Mouse (Mus musculus) cortical plate, adult 2 months (tissue): ENCODE measurements around the gene Pqbp1. TPM values are rescaled to one million over a fixed set of nuclear protein-coding genes. Genes with fewer than 3 reads are reported as not detected.

Source experiments
- H3K27ac ChIP-seq: fragments of 200-500 bp; 2 replicates; pipeline ENCODE4 v1.5.1; 2012; ENCODE audit warnings: low read length, control low read depth, inconsistent platforms; ENCODE audit not compliant: insufficient read depth
- H3K4me1 ChIP-seq: fragments of 200-500 bp; 2 replicates; pipeline ENCODE4 v1.6.1; 2011; ENCODE audit warnings: low read length; ENCODE audit not compliant: control insufficient read depth, insufficient read depth
- H3K4me3 ChIP-seq: fragments of 200-500 bp; 2 replicates; pipeline ENCODE4 v1.5.1; 2011; ENCODE audit warnings: mild to moderate bottlenecking, low read length, control low read depth; ENCODE audit not compliant: insufficient read depth
- CTCF ChIP-seq: fragments of 200-500 bp; IDR thresholded peaks from 2 replicates; pipeline ENCODE4 v1.5.1; 2011; ENCODE audit warnings: mild to moderate bottlenecking, control low read depth, low read length; ENCODE audit not compliant: insufficient read depth; ENCODE audit errors: extremely low read depth
- POLR2A ChIP-seq: fragments of 200-500 bp; IDR thresholded peaks from 2 replicates; pipeline ENCODE4 v1.6.1; 2011; ENCODE audit warnings: mild to moderate bottlenecking, low read length, control low read depth; ENCODE audit not compliant: insufficient read depth; ENCODE audit errors: extremely low read depth
- polyA plus RNA-seq: library from polyadenylated mRNA; depleted of rRNA; stranded (reverse); fragments of >200 nt; gene quantifications from 2 replicates; pipeline ENCODE4 v1.2.3, GENCODE M21; 2012

The Pqbp1 gene
- polyA plus RNA-seq, 1 experiment = 137 TPM

GRCm38 (mm10) chrX:7879819-7880218 lies 19.2 kb downstream of the Pqbp1 start:
- H3K27ac ChIP-seq = no peak overlapping the region
- peak overlapping the region; percentile 96 for H3K4me3 ChIP-seq
- TF ChIP-seq POLR2A (no peak), CTCF (peak; percentile 24; the same call in 1 of the 2 replicates)
- H3K4me1 ChIP-seq = no peaks in the 10 kb centered on the region

DNA sequence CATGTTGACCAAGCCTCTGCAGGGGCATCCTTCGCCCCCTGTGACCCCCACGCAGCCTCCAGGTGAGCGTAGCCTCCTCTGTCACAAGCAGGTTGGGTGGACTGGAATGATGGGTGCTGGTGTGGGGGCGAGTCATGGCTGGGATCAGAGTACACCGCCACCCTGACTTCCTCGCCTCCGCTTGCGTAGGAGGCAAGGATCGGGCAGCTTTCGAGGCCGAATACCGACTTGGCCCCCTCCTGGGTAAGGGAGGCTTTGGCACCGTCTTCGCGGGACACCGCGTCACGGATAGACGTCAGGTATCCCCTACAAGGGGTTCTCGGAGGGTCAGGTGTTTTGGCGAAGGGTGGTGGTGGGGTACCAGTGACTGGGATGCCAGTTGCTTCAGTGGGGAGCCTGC lies 20.6 kb downstream of the Pqbp1 start:
- H3K4me1 ChIP-seq = no peaks in the 10 kb centered on the region
- TF ChIP-seq CTCF (no peak), POLR2A (no peak)
- H3K4me3 ChIP-seq = peak overlapping the region; percentile 96
- peak overlapping the region; percentile 82 for H3K27ac ChIP-seq

DNA sequence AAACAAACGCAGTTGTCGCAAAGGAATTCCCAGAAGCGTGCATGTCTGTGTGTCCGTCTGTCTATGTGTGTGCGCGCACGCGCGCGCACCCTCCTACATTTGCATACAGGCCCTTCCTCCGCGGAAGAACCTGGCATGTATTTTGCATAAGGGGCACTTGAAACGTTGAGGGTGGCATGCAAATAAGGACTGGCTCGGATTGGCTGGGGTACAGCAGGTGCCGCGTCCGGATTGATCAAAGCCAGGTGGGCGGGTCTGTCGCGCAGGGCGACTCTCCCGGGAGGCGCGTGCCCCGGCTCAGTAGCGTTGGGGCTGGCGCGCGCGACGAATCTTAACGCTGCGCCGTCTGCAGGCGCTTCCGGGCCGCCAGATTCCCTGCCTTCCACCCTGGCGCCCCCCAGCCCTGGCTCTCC lies 21.1 kb downstream of the Pqbp1 start, which contains the start of gene Pim2:
TSS of gene Pim2 (plus strand) at position 256 of the 413 bp plus-strand sequence.
- no peaks in the 10 kb centered on the region for H3K4me1 ChIP-seq
- H3K4me3 ChIP-seq = peak within 1 kb of the TSS; percentile 96
- H3K27ac ChIP-seq = peak within 1 kb of the TSS; percentile 82

DNA sequence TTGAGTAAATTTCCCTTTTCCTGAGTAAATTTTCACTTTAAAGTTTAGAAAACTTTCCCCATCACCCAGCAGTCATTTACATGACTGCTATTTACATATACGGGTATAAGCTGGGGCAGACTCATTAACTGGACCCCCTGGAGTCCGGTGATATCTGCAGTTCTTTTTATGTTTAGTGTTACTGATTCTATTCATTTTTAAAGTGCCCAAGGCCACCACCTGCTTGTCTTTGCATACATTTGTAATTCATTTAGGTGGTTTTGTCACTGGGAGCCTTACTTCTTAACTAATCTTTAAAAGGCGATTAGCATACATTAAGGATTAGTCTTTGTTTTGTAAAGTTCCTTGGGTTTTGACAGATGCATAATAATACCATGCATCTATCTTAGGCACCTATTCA lies 29.2 kb downstream of the Pqbp1 start:
- TF ChIP-seq CTCF (no peak), POLR2A (no peak)

More for the DNA sequence above, 21.1 kb downstream of the Pqbp1 start, which contains the start of gene Pim2:
- TF ChIP-seq POLR2A (peak; percentile 42; the same call in 1 of the 2 replicates), CTCF (no peak)

GRCm38 (mm10) chrX:7868506-7868905 lies 30.6 kb downstream of the Pqbp1 start:
- Histone ChIP-seq H3K27ac (no peak overlapping the region), H3K4me1 (no peaks in the 10 kb centered on the region), H3K4me3 (no peak overlapping the region)
- TF ChIP-seq POLR2A = no peak
- TF ChIP-seq CTCF = no peak

More for the DNA sequence above, 29.2 kb downstream of the Pqbp1 start:
- Histone ChIP-seq H3K27ac (no peak overlapping the region), H3K4me1 (no peaks in the 10 kb centered on the region), H3K4me3 (no peak overlapping the region)

DNA sequence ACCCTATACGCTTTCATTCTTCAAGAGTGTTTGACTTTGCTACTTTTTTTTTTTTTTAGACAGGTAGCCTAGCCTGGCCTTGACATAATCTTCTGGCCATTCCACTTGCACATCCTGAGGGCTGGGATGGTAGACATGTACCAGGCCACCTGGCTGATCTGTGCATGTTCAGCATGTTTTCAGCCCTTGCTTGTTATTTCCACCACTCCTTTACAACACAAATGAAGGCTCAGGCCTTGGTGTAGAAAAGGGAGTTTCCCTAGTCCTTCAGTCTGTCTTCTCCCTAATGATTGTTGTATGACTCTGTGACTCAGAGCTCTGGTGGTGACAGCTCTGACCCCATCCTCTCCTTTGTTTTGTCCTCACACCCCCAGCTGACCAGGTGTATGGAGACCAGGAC lies 31.9 kb downstream of the Pqbp1 start:
- Histone ChIP-seq H3K27ac (no peak overlapping the region), H3K4me3 (no peak overlapping the region), H3K4me1 (no peaks in the 10 kb centered on the region)
- TF ChIP-seq POLR2A = no peak
- no peak for TF ChIP-seq CTCF

GRCm38 (mm10) chrX:7865786-7866185 lies 33.3 kb downstream of the Pqbp1 start:
- Histone ChIP-seq H3K4me3 (no peak overlapping the region), H3K4me1 (no peaks in the 10 kb centered on the region), H3K27ac (no peak overlapping the region)
- no peak for TF ChIP-seq POLR2A
- no peak for TF ChIP-seq CTCF

DNA sequence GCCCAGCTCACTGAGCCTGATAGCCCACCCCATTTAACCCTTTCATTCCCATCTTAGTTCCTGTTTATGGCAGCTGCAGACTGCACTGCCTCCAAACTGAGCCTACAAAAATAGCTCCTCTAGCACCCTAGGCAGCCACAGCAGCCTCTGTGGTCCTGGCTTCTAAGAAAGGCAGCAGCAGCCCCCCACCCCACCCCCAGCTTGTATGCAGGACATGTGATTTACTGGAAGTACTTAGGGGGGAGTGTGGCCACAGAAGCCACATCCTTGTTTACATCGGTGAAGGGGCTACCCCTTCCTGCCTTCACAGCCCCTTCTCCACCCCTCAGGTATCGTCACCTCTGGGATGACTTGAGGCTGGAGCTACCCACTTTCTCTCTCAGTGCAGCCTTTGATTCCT lies 33.7 kb downstream of the Pqbp1 start:
- H3K4me1 ChIP-seq = no peaks in the 10 kb centered on the region
- no peak overlapping the region for H3K4me3 ChIP-seq
- H3K27ac ChIP-seq = no peak overlapping the region
- TF ChIP-seq POLR2A (no peak), CTCF (no peak)

DNA sequence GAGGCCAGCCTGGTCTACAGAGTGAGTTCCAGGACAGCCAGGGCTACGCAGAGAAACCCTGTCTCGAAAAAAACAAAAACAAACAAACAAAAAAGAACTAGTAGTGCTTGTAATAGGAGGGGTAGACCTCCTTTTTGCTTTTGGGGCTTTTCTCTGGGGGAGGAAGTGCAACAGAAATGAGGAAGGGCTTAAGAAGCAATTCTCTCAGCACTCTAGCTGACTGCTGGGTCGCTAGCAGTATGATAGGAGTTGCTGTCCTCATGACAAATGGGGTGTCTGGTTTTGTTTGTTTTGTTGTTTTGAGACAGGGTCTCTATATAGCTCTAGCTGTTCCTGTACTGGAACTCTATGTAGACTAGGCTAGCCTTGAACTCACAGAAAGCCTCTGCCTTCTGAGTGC lies 34.5 kb downstream of the Pqbp1 start:
- TF ChIP-seq CTCF (no peak), POLR2A (no peak)
- Histone ChIP-seq H3K27ac (no peak overlapping the region), H3K4me3 (no peak overlapping the region), H3K4me1 (no peaks in the 10 kb centered on the region)

DNA sequence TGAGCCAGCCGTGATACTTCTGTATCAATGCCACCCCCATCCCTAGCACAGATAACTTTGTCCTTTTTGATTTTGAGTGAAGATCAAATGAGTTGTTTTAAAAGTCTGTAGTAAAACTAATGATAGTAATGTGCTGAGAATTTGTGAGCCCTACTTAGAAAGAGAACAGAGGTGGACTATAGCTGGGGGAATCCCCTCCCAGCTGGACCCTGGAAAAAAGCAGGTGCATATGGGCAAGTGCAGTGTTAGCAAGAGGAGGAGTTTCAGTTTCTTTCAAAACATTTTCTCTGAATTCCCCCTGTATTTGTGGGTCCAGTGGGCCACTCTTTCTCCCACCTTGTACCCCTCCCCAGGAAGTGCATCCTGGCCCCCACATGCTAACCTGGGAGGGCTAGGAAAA lies 35.9 kb downstream of the Pqbp1 start:
- Histone ChIP-seq H3K27ac (no peak overlapping the region), H3K4me3 (no peak overlapping the region)
- TF ChIP-seq POLR2A = no peak
- no peak for TF ChIP-seq CTCF

DNA sequence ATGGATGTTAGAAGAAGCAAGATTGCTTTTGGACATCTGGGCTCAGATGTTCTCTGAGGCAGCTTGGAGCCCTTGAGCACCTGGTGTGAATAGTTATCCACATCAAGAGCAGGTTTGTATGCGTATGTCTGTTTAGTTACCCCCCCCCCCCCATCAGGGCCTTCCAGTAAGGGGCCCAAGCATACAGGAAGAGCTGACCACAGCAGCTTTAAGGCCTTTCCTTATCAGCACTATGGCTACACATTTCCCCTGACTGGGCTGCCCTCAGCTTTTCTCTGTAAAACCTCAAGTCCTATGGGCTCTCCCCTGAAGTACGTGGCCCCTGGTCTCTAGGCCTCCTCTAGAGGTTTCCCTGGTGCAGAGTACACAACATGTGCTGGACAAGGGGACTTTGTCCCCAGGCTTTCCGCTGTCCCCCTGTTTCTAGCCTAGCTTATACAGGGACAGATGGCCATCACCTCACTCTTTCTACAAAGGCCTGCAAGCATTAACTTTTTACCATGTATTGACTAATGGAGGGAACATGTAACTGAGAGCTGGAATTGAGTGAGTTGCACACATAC lies 39.8 kb downstream of the Pqbp1 start:
- TF ChIP-seq CTCF = no peak
- no peak for TF ChIP-seq POLR2A
- Histone ChIP-seq H3K27ac (no peak overlapping the region), H3K4me3 (no peak overlapping the region), H3K4me1 (no peaks in the 10 kb centered on the region)

More for the DNA sequence above, 35.9 kb downstream of the Pqbp1 start:
- no peaks in the 10 kb centered on the region for H3K4me1 ChIP-seq
